Mouse (Mus musculus): ENCODE results near the gene Ube3b. TPM values are rescaled to one million over a fixed set of nuclear protein-coding genes. Genes with fewer than 3 reads are reported as not detected.
A peak's percentile ranks its signal among the peaks of the same experiment; 100 is the strongest.

Ube3b gene
- 23.0 and 24.8 TPM in 2 replicates for polyA plus RNA-seq (2015; fragmentation: Nextera tagmentation; extraction: Ambion mirVana)

- H3K27ac ChIP-seq (ENCODE audit: low read depth, low read length), result peak within 1 kb of the TSS; percentile 90
- no peaks in the 10 kb centered on the region for H3K9me3 ChIP-seq (ENCODE audit: control insufficient read depth)
- peak within 1 kb of the TSS; percentile 75 for H3K9ac ChIP-seq (ENCODE audit: low read depth, low read length)
- H3K27me3 ChIP-seq (replicated peaks; ENCODE audit: control insufficient read depth, insufficient read depth, low read length), result no peaks in the 10 kb centered on the region
- H3K36me3 ChIP-seq (ENCODE audit: control insufficient read depth, insufficient read depth), result peaks cover 18% of the 10 kb centered on the region
- peak within 1 kb of the TSS; percentile 81 for H3K4me2 ChIP-seq (replicated peaks; ENCODE audit: low read depth)
- under 1% methylated on average over 74 of the region's 74 CpGs for WGBS
- peaks cover 35% of the 10 kb centered on the region for H3K4me1 ChIP-seq (replicated peaks; ENCODE audit: control insufficient read depth, insufficient read depth, low read length)
- peak within 1 kb of the TSS; percentile 90 for H3K4me3 ChIP-seq (ENCODE audit: low read depth, low read length)
- ATAC-seq, result peak; percentile 91
- TF ChIP-seq CTCF (IDR thresholded peaks at IDR 0.05; ENCODE audit: low read depth), result no peak
These were observed at the start of gene Ube3b, which contains the start of gene Kctd10 for GRCm38 (mm10) chr5:114380209-114381012. Gene Ube3b, plus strand, starts transcription at chr5:114380607. Gene Kctd10, minus strand, starts transcription at chr5:114380508.

- 48% methylated on average over 5 of the region's 5 CpGs for WGBS
These were observed 37.4 kb upstream of the Ube3b start for GRCm38 (mm10) chr5:114342996-114343395.

GRCm38 (mm10) chr5:114343612-114344011 lies 36.8 kb upstream of the Ube3b start:
- H3K4me2 ChIP-seq (replicated peaks; ENCODE audit: low read depth), result no peak overlapping the region
- no peak for TF ChIP-seq CTCF (IDR thresholded peaks at IDR 0.05; ENCODE audit: low read depth)
- H3K27me3 ChIP-seq (replicated peaks; ENCODE audit: control insufficient read depth, insufficient read depth, low read length), result no peaks in the 10 kb centered on the region
- no peaks in the 10 kb centered on the region for H3K4me1 ChIP-seq (replicated peaks; ENCODE audit: control insufficient read depth, insufficient read depth, low read length)
- H3K4me3 ChIP-seq (ENCODE audit: low read depth, low read length), result no peak overlapping the region
- no peak overlapping the region for H3K27ac ChIP-seq (ENCODE audit: low read depth, low read length)
- no peak for ATAC-seq
- H3K36me3 ChIP-seq (ENCODE audit: control insufficient read depth, insufficient read depth), result no peaks in the 10 kb centered on the region
- 78% methylated on average over 7 of the region's 7 CpGs for WGBS
- no peak overlapping the region for H3K9ac ChIP-seq (ENCODE audit: low read depth, low read length)
- H3K9me3 ChIP-seq (ENCODE audit: control insufficient read depth), result no peaks in the 10 kb centered on the region

More at GRCm38 (mm10) chr5:114342996-114343395, 37.4 kb upstream of the Ube3b start:
- no peaks in the 10 kb centered on the region for H3K36me3 ChIP-seq (ENCODE audit: control insufficient read depth, insufficient read depth)
- no peaks in the 10 kb centered on the region for H3K27me3 ChIP-seq (replicated peaks; ENCODE audit: control insufficient read depth, insufficient read depth, low read length)
- H3K27ac ChIP-seq (ENCODE audit: low read depth, low read length), result no peak overlapping the region
- no peak overlapping the region for H3K9ac ChIP-seq (ENCODE audit: low read depth, low read length)
- H3K4me1 ChIP-seq (replicated peaks; ENCODE audit: control insufficient read depth, insufficient read depth, low read length), result no peaks in the 10 kb centered on the region
- no peak overlapping the region for H3K4me3 ChIP-seq (ENCODE audit: low read depth, low read length)
- no peaks in the 10 kb centered on the region for H3K9me3 ChIP-seq (ENCODE audit: control insufficient read depth)
- peak; percentile 78 for ATAC-seq
- H3K4me2 ChIP-seq (replicated peaks; ENCODE audit: low read depth), result no peak overlapping the region
- no peak for TF ChIP-seq CTCF (IDR thresholded peaks at IDR 0.05; ENCODE audit: low read depth)

- Histone ChIP-seq H3K9ac (ENCODE audit: low read depth, low read length) (no peak overlapping the region), H3K4me3 (ENCODE audit: low read depth, low read length) (no peak overlapping the region), H3K4me1 (replicated peaks; ENCODE audit: control insufficient read depth, insufficient read depth, low read length) (no peaks in the 10 kb centered on the region), H3K27ac (ENCODE audit: low read depth, low read length) (no peak overlapping the region), H3K27me3 (replicated peaks; ENCODE audit: control insufficient read depth, insufficient read depth, low read length) (no peaks in the 10 kb centered on the region), H3K4me2 (replicated peaks; ENCODE audit: low read depth) (no peak overlapping the region), H3K9me3 (ENCODE audit: control insufficient read depth) (no peaks in the 10 kb centered on the region), H3K36me3 (ENCODE audit: control insufficient read depth, insufficient read depth) (no peaks in the 10 kb centered on the region)
- WGBS, result 42% methylated on average over 3 of the region's 3 CpGs
- no peak for TF ChIP-seq CTCF (IDR thresholded peaks at IDR 0.05; ENCODE audit: low read depth)
- ATAC-seq, result peak; percentile 68
These were observed 34.9 kb upstream of the Ube3b start for GRCm38 (mm10) chr5:114345538-114345937.

GRCm38 (mm10) chr5:114347005-114347404 lies 33.4 kb upstream of the Ube3b start:
- Histone ChIP-seq H3K4me2 (replicated peaks; ENCODE audit: low read depth) (no peak overlapping the region), H3K9ac (ENCODE audit: low read depth, low read length) (no peak overlapping the region), H3K4me1 (replicated peaks; ENCODE audit: control insufficient read depth, insufficient read depth, low read length) (no peaks in the 10 kb centered on the region), H3K27me3 (replicated peaks; ENCODE audit: control insufficient read depth, insufficient read depth, low read length) (no peaks in the 10 kb centered on the region), H3K9me3 (ENCODE audit: control insufficient read depth) (no peaks in the 10 kb centered on the region), H3K27ac (ENCODE audit: low read depth, low read length) (no peak overlapping the region), H3K36me3 (ENCODE audit: control insufficient read depth, insufficient read depth) (no peaks in the 10 kb centered on the region), H3K4me3 (ENCODE audit: low read depth, low read length) (no peak overlapping the region)
- no peak for ATAC-seq
- 80% methylated on average over 10 of the region's 10 CpGs for WGBS
- no peak for TF ChIP-seq CTCF (IDR thresholded peaks at IDR 0.05; ENCODE audit: low read depth)

GRCm38 (mm10) chr5:114351490-114351889 lies 28.9 kb upstream of the Ube3b start:
- ATAC-seq, result no peak
- no peak overlapping the region for H3K4me3 ChIP-seq (ENCODE audit: low read depth, low read length)
- no peak overlapping the region for H3K27ac ChIP-seq (ENCODE audit: low read depth, low read length)
- H3K4me1 ChIP-seq (replicated peaks; ENCODE audit: control insufficient read depth, insufficient read depth, low read length), result no peaks in the 10 kb centered on the region
- no peaks in the 10 kb centered on the region for H3K36me3 ChIP-seq (ENCODE audit: control insufficient read depth, insufficient read depth)
- H3K27me3 ChIP-seq (replicated peaks; ENCODE audit: control insufficient read depth, insufficient read depth, low read length), result no peaks in the 10 kb centered on the region
- no peak overlapping the region for H3K4me2 ChIP-seq (replicated peaks; ENCODE audit: low read depth)
- no peaks in the 10 kb centered on the region for H3K9me3 ChIP-seq (ENCODE audit: control insufficient read depth)
- peak; percentile 52 for TF ChIP-seq CTCF (IDR thresholded peaks at IDR 0.05; ENCODE audit: low read depth)
- 61% methylated on average over 10 of the region's 10 CpGs for WGBS
- H3K9ac ChIP-seq (ENCODE audit: low read depth, low read length), result no peak overlapping the region

Data from intestine, postnatal 0 days (tissue).